Mouse (Mus musculus): ENCODE results near the gene 4921524J17Rik.

4921524J17Rik gene

DNA sequence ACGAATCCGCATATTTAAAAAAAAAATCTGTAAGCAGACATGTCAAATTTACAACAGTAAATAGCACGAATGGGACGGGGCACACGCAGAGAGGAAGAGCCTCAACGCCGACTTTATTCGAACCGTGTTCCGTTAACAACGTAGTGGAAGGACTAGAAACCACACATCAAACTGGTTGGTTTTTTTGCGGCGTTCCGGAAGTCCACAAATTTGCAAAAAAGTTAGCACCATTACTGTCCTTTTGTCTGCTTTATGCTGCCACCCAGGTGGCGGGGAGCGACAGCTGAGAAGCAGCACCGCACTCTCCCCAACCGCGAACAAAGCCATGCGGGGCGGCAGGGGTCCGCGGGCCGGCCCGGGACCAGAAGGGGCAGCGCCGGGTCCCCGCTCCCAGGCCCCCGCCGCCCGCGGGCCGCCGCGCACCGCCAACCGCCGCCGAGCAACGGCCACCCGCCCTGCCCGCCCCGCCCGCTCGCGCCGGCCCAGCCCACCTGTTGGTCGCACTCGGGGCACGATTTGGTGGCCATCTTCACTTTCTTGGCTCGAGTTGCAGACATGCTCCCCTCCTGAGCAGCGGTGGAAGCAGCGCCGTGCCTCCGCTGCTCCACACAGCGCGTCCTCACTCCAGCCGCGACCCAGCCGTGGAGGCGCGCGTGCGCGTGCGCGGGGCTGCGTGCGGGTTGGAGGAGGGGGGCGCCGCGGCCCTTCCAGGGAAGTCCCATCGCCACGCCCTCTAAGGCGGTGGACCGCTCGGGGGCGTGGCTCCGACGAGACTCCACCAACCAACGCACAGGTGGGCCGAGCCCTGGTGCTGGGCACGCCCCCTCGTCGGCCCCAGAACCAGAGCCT is at the start of gene 4921524J17Rik:
TSS of gene 4921524J17Rik (minus strand) at position 666 of the 849 bp plus-strand sequence.
- peak; percentile 98 for DNase-seq

- peak; percentile 65 for DNase-seq
Measured at GRCm38 (mm10) chr8:85482427-85482826, 49.8 kb upstream of the 4921524J17Rik start.

DNA sequence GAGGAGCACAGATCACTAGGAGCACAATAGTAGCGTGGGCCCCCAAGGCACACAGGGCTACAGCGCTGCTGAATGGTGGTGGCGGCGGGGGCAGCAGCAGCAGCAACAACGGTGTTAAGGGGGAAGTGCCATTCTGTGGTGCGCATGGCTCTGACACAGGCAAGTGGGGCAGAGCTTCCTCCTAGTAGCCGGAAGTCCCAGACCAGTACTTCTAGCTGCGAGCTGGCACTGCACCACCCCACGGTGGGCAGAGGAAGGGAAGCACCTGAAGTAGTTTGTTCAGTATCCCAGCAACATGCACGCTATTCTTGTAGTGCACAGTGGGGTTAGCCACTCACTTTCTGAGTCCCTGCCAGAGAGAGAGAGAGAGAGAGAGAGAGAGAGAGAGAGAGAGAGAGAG is 49.3 kb upstream of the 4921524J17Rik start:
- peak; percentile 34 for DNase-seq

- peak; percentile 89 for DNase-seq
Measured at GRCm38 (mm10) chr8:85479710-85480109, 47.1 kb upstream of the 4921524J17Rik start.

- peak; percentile 60 for DNase-seq
Measured at GRCm38 (mm10) chr8:85478397-85478796, 45.8 kb upstream of the 4921524J17Rik start.

DNA sequence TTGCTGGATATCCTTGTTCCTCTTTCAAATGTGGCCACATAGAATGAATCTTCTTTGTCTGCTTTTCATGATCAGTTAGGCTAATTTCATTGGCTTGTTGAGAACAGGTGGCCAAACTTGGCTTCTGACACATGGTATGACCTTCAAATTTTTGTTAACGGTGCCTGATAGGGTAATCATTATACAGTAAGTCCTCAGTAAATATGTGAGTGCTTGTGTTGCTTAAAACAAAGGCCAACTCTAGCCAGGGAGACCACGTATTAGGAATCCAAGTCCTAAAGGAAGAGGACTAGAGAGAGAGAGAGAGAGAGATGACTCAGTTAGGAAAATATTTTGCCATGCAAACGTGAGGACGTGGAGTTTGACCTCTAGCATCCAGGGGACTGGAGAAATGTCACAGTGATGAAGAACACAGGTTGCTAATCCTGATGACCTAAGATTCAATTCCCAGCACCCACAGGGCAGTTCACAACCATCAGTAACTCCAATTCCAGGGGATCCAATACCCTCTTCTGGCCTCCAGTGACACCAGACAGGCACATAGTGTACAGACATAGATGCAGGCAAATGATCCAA is 44.4 kb upstream of the 4921524J17Rik start:
- peak; percentile 76 for DNase-seq

GRCm38 (mm10) chr8:85474924-85475323 is 42.3 kb upstream of the 4921524J17Rik start:
- DNase-seq, result no peak

DNA sequence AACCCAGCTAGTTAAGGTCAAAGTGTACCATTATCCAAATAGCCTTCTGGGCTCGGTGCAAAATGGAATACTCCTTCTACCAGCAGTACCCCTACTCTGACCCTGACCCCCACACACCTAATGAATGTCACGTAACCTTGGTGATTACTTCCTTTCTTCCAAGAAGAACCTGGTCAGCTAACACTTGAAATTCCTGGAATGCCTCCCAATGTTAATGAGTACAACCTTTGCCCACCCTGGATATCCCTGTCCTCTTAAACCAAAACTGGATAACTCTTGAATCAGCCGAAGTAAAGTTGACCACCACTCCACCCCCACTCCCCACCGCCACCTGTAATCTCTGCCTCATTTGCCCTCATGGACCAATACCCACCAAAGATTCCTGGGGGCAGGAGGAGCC is 40.6 kb upstream of the 4921524J17Rik start:
- DNase-seq, result peak; percentile 82

GRCm38 (mm10) chr8:85472800-85473199 is 40.2 kb upstream of the 4921524J17Rik start:
- DNase-seq, result no peak

- DNase-seq, result no peak
Measured at GRCm38 (mm10) chr8:85470753-85471152, 38.1 kb upstream of the 4921524J17Rik start.

GRCm38 (mm10) chr8:85466056-85466455 is 33.4 kb upstream of the 4921524J17Rik start:
- peak; percentile 62 for DNase-seq

- no peak for DNase-seq
Measured at GRCm38 (mm10) chr8:85464316-85464715, 31.7 kb upstream of the 4921524J17Rik start.

- DNase-seq, result peak; percentile 82
Measured at GRCm38 (mm10) chr8:85462441-85462840, 29.8 kb upstream of the 4921524J17Rik start.

DNA sequence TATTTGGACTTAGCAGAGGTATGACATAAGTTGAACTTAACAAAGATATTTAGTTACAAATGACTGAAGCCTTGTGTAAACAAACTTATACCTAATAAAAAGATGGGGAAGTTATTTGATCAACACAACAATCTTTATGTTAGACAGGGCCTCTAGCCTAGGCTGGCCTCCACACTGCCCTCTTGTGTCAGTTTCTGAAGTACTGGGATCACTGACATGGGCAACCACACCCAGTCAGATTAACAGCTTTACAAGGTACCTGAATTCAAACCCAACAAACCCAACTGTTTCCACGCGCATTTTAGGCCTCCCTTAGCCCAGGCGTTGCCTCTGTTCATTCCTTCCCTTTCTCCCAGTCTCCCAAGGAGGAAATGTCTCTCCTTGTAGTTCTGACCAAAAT is 28.7 kb upstream of the 4921524J17Rik start:
- DNase-seq, result peak; percentile 34

GRCm38 (mm10) chr8:85460804-85461203 is 28.2 kb upstream of the 4921524J17Rik start:
- peak; percentile 50 for DNase-seq

GRCm38 (mm10) chr8:85459582-85459981 is 26.9 kb upstream of the 4921524J17Rik start:
- no peak for DNase-seq

- DNase-seq, result peak; percentile 72
Measured at GRCm38 (mm10) chr8:85456536-85456935, 23.9 kb upstream of the 4921524J17Rik start.

- DNase-seq, result no peak
Measured at GRCm38 (mm10) chr8:85454750-85455149, 22.1 kb upstream of the 4921524J17Rik start.

GRCm38 (mm10) chr8:85453256-85453655 is 20.6 kb upstream of the 4921524J17Rik start:
- DNase-seq, result no peak

GRCm38 (mm10) chr8:85452328-85452727 is 19.7 kb upstream of the 4921524J17Rik start:
- no peak for DNase-seq

- no peak for DNase-seq
Measured at GRCm38 (mm10) chr8:85450335-85450734, 17.7 kb upstream of the 4921524J17Rik start.

DNA sequence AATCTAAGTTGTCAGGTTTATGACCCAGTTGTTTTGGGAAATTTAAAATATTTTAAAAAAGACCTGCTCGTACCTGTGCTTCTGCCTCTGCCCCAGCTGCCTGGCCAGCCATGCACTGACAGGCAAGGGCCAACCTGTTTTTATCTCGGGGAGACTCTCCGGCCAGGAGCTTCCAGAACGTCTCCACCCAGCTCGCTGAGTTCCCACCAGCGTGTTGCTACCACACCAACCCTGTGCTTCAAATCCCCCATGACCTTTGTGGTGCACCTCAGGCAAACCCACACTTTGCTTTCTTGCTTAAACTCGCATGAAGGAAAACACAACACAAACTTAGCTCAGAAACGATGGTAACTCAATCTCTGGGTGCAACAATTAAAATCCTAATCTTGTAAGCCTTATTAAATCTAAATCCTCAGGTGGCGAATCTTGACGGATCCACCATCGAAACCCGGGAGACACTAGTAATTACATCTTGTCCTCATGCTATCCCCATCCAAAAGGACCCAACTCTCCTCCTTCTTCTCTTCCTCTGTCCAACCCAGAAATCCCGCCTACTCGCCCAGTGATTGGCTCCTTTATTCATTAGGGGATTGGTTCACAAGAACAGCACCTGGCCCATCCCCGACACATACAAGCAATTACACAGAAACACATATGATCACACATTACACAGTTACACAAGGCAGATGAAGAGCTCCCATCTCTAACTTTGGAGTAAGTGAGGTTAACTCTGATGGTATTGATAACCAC is 13.5 kb upstream of the 4921524J17Rik start:
- DNase-seq, result no peak

DNA sequence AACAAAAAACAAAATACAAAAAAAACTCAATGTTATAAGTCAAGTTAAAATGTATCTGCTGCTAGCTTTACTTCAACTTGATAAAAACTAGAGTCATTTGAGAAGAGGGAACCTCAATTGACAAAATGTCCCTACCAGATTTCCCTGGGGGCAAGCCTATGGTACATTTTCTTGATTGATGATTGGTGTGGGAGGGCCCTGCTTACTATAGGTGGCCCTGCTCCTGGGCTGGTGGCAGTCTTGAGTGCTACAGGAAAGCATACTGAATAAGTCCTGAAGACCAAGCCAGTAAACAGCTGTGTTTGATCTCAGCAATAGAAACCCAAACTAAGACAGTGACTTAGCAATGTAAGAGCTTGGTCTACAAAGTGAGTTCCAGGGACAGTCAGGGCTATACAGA is 11.5 kb upstream of the 4921524J17Rik start:
- DNase-seq, result no peak

GRCm38 (mm10) chr8:85441564-85441963 is 8.9 kb upstream of the 4921524J17Rik start:
- DNase-seq, result peak; percentile 46
